ENCODE assay signal across 8 mouse cellular contexts in the genomic region with DNA sequence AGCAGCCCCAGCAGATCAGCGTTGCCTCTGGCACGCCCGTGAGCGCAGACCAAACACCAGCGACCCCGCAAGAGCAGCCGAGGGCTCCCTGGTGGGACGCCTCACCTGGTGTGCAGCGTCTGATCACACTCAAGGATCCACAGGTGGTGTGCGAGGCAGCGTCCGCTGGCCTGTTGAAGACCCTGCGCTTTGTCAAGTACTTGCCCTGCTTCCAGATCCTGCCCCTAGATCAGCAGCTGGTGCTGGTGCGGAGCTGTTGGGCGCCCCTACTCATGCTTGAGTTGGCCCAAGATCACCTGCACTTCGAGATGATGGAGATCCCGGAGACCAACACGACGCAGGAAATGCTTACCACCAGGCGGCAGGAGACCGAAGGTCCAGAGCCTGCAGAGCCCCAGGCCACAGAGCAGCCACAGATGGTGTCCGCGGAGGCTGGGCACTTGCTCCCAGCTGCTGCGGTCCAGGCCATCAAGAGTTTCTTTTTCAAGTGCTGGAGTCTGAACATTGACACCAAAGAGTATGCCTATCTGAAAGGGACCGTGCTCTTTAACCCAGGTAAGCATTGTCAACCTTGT. TPM values are rescaled to one million over a fixed set of nuclear protein-coding genes. Genes with fewer than 3 reads are reported as not detected.
DNase-seq lines count a peak whose midpoint lies in the region; ATAC-seq lines count a peak whose summit lies in the region.

No protein-coding gene starts in this region.

- peak; percentile 74; the same call in 1 of the 2 replicates for ATAC-seq in kidney, embryonic 15.5 days (replicated peaks; ENCODE audit: low FRiP score)
- ATAC-seq in hindbrain, embryonic 12.5 days (ENCODE audit: low FRiP score) = peak; percentile 38; the same call in 1 of the 2 replicates
- peak; percentile 20; the same call in 1 of the 2 replicates for ATAC-seq in neural tube, embryonic 11.5 days (ENCODE audit: insufficient read depth, low FRiP score, low TSS enrichment)

- DNase-seq in kidney, adult 18-20 months = no peak
- DNase-seq in adrenal gland, postnatal 36 days = peak; percentile 28 to 43
- peak; percentile 15 for DNase-seq in neural tube, embryonic 11.5 days (ENCODE audit: low spot score)
- DNase-seq in thymus, postnatal 14 days = no peak
- no peak for DNase-seq in adipocyte (ENCODE audit: low spot score)
- no peak for DNase-seq in spleen, adult 12 weeks (ENCODE audit: low spot score)

- 19% methylated on average over 25 of the region's 25 CpGs for WGBS in kidney, embryonic 15.5 days
- WGBS in hindbrain, embryonic 12.5 days = 20% methylated on average over 25 of the region's 25 CpGs
- WGBS in neural tube, embryonic 11.5 days = 19% methylated on average over 25 of the region's 25 CpGs

- H3K27ac ChIP-seq in kidney, embryonic 15.5 days = no peak overlapping the region
- no peak overlapping the region for H3K27ac ChIP-seq in hindbrain, embryonic 12.5 days
- no peak overlapping the region for H3K27ac ChIP-seq in neural tube, embryonic 11.5 days (ENCODE audit: low read depth, low read length)

- H3K36me3 ChIP-seq in kidney, embryonic 15.5 days = no peaks in the 10 kb centered on the region
- no peaks in the 10 kb centered on the region for H3K36me3 ChIP-seq in hindbrain, embryonic 12.5 days
- H3K36me3 ChIP-seq in neural tube, embryonic 11.5 days (ENCODE audit: control insufficient read depth, insufficient read depth, low read length) = no peaks in the 10 kb centered on the region

- H3K9ac ChIP-seq in kidney, embryonic 15.5 days = no peak overlapping the region
- H3K9ac ChIP-seq in hindbrain, embryonic 12.5 days = no peak overlapping the region
- no peak overlapping the region for H3K9ac ChIP-seq in neural tube, embryonic 11.5 days (ENCODE audit: low read length)

- 0 out of 2 replicates have a peak, but pooled peaks cover 5% of the 10 kb centered on the region for H3K4me1 ChIP-seq in kidney, embryonic 15.5 days
- H3K4me1 ChIP-seq in hindbrain, embryonic 12.5 days = no peaks in the 10 kb centered on the region
- no peaks in the 10 kb centered on the region for H3K4me1 ChIP-seq in neural tube, embryonic 11.5 days (ENCODE audit: control insufficient read depth, insufficient read depth, low read length)

- H3K4me2 ChIP-seq in kidney, embryonic 15.5 days = peak overlapping the region; percentile 68
- peak overlapping the region; percentile 76 for H3K4me2 ChIP-seq in hindbrain, embryonic 12.5 days (replicated peaks)
- peak overlapping the region; percentile 73 for H3K4me2 ChIP-seq in neural tube, embryonic 11.5 days (ENCODE audit: low read depth)

- H3K9me3 ChIP-seq in kidney, embryonic 15.5 days (replicated peaks) = no peaks in the 10 kb centered on the region
- H3K9me3 ChIP-seq in hindbrain, embryonic 12.5 days (replicated peaks) = no peaks in the 10 kb centered on the region
- no peaks in the 10 kb centered on the region for H3K9me3 ChIP-seq in neural tube, embryonic 11.5 days (ENCODE audit: control insufficient read depth, low read length)

- H3K4me3 ChIP-seq in kidney, embryonic 15.5 days (replicated peaks) = peak overlapping the region; percentile 38
- H3K4me3 ChIP-seq in hindbrain, embryonic 12.5 days = peak overlapping the region; percentile 38
- peak overlapping the region; percentile 36 for H3K4me3 ChIP-seq in neural tube, embryonic 11.5 days (ENCODE audit: low read depth, low read length)

- H3K27me3 ChIP-seq in kidney, embryonic 15.5 days = peaks cover 53% of the 10 kb centered on the region
- H3K27me3 ChIP-seq in hindbrain, embryonic 12.5 days = peaks cover 29% of the 10 kb centered on the region
- H3K27me3 ChIP-seq in neural tube, embryonic 11.5 days (ENCODE audit: control insufficient read depth, insufficient read depth, low read length) = no peaks in the 10 kb centered on the region; the same call in 1 of the 2 replicates

RNA-seq across cellular contexts. Expression of a gene that starts 0.9 kb away (rescaled TPM):
- polyA plus RNA-seq in kidney, embryonic 15.5 days (2015; fragmentation: Nextera tagmentation; extraction: Ambion mirVana) = 0.90 and 0.93 TPM in 2 replicates
- 10 to 100 TPM in 1 of 2 experiments, 1 to 10 TPM in 1; 6.5 to 28.7 TPM for total RNA-seq in adrenal gland, postnatal 36 days (2021)
- 0.19 and 0.29 TPM in 2 replicates for polyA plus RNA-seq in hindbrain, embryonic 12.5 days (2016; fragmentation: Nextera tagmentation; extraction: Ambion mirVana)
- 0.25 and 1.0 TPM in 2 replicates for polyA plus RNA-seq in neural tube, embryonic 11.5 days (2014; fragmentation: Nextera tagmentation; extraction: Ambion mirVana)

Comparison
In these comparisons a context has a peak if more than half of its experiments do, and no peak if none do; other contexts are left out.
1. ATAC-seq: peak in every context shown above with its lines; median percentile 74 in kidney, embryonic 15.5 days; 38 in hindbrain, embryonic 12.5 days; 20 in neural tube, embryonic 11.5 days.
2. DNase-seq: peak in adrenal gland, postnatal 36 days (2 of 2) and neural tube, embryonic 11.5 days (single experiment); none in kidney, adult 18-20 months (single experiment), thymus, postnatal 14 days (single experiment), adipocyte (single experiment) and spleen, adult 12 weeks (single experiment).
3. Peak in every context shown above with its lines, with median percentiles within 50 percentile points of each other: H3K4me2 ChIP-seq and H3K4me3 ChIP-seq.